Mouse (Mus musculus): Measurements from ENCODE around the gene Olfr392. TPM values are rescaled to one million over a fixed set of nuclear protein-coding genes. Genes with fewer than 3 reads are reported as not detected.

Olfr392 gene
- polyA plus RNA-seq (2016; fragmentation: Nextera tagmentation; extraction: Ambion mirVana) = not detected in 2 replicates

GRCm38 (mm10) chr11:73816949-73817348, at the start of gene Olfr392:
TSS of gene Olfr392 (minus strand) at chr11:73817049.
- Histone ChIP-seq H3K27ac (no peak within 1 kb of the TSS), H3K9ac (no peak within 1 kb of the TSS), H3K4me2 (no peak within 1 kb of the TSS), H3K36me3 (replicated peaks) (no peaks in the 10 kb centered on the region), H3K9me3 (peaks cover 6% of the 10 kb centered on the region; the same call in 1 of the 2 replicates), H3K27me3 (no peaks in the 10 kb centered on the region), H3K4me1 (no peaks in the 10 kb centered on the region), H3K4me3 (replicated peaks) (no peak within 1 kb of the TSS)
- WGBS = 92% methylated on average over 1 of the region's 1 CpGs
- ATAC-seq (ENCODE audit: low FRiP score) = no peak

- H3K9ac ChIP-seq = no peak within 1 kb of the TSS
- H3K9me3 ChIP-seq = peaks cover 13% of the 10 kb centered on the region; the same call in 1 of the 2 replicates
- no peak within 1 kb of the TSS for H3K27ac ChIP-seq
- H3K36me3 ChIP-seq (replicated peaks) = no peaks in the 10 kb centered on the region
- H3K4me2 ChIP-seq = no peak within 1 kb of the TSS
- no peaks in the 10 kb centered on the region for H3K27me3 ChIP-seq
- H3K4me1 ChIP-seq = no peaks in the 10 kb centered on the region
- no peak within 1 kb of the TSS for H3K4me3 ChIP-seq (replicated peaks)
- ATAC-seq (ENCODE audit: low FRiP score) = no peak
These were observed 34.5 kb upstream of the Olfr392 start, which contains the start of gene Olfr393 for GRCm38 (mm10) chr11:73851354-73851753. TSS of gene Olfr393 (minus strand) at chr11:73851454.

- Histone ChIP-seq H3K27me3 (no peaks in the 10 kb centered on the region), H3K4me3 (replicated peaks) (no peak within 1 kb of the TSS), H3K4me1 (no peaks in the 10 kb centered on the region), H3K9me3 (peaks cover 14% of the 10 kb centered on the region; the same call in 1 of the 2 replicates), H3K27ac (no peak within 1 kb of the TSS), H3K36me3 (replicated peaks) (no peaks in the 10 kb centered on the region), H3K4me2 (no peak within 1 kb of the TSS), H3K9ac (no peak within 1 kb of the TSS)
- WGBS = 21% methylated on average over 1 of the region's 1 CpGs
- no peak for ATAC-seq (ENCODE audit: low FRiP score)
These were observed 13.9 kb downstream of the Olfr392 start, which contains the start of gene Olfr391-ps for GRCm38 (mm10) chr11:73802952-73803351. TSS of gene Olfr391-ps (minus strand) at chr11:73803052.

GRCm38 (mm10) chr11:73782664-73783063, 34.2 kb downstream of the Olfr392 start, which contains the start of gene Olfr390:
TSS of gene Olfr390 (plus strand) at chr11:73782964.
- no peak within 1 kb of the TSS for H3K4me2 ChIP-seq
- ATAC-seq (ENCODE audit: low FRiP score) = no peak
- no peak within 1 kb of the TSS for H3K4me3 ChIP-seq (replicated peaks)
- H3K27me3 ChIP-seq = no peaks in the 10 kb centered on the region
- peaks cover 2% of the 10 kb centered on the region; the same call in 1 of the 2 replicates for H3K9me3 ChIP-seq
- H3K9ac ChIP-seq = no peak within 1 kb of the TSS
- H3K27ac ChIP-seq = no peak within 1 kb of the TSS
- 78% methylated on average over 1 of the region's 1 CpGs for WGBS
- H3K4me1 ChIP-seq = no peaks in the 10 kb centered on the region
- no peaks in the 10 kb centered on the region for H3K36me3 ChIP-seq (replicated peaks)

- ATAC-seq (ENCODE audit: low FRiP score) = no peak
- WGBS = 91% methylated on average over 1 of the region's 1 CpGs
These were observed 36.2 kb downstream of the Olfr392 start, which contains the start of gene Olfr389 for GRCm38 (mm10) chr11:73780613-73781012. TSS of gene Olfr389 (minus strand) at chr11:73780713.

More at GRCm38 (mm10) chr11:73780613-73781012, 36.2 kb downstream of the Olfr392 start, which contains the start of gene Olfr389:
- 0 out of 2 replicates have a peak, but pooled peaks cover 2% of the 10 kb centered on the region for H3K9me3 ChIP-seq
- H3K36me3 ChIP-seq (replicated peaks) = no peaks in the 10 kb centered on the region
- H3K9ac ChIP-seq = no peak within 1 kb of the TSS
- H3K27me3 ChIP-seq = no peaks in the 10 kb centered on the region
- H3K4me1 ChIP-seq = no peaks in the 10 kb centered on the region
- no peak within 1 kb of the TSS for H3K27ac ChIP-seq
- no peak within 1 kb of the TSS for H3K4me3 ChIP-seq (replicated peaks)
- H3K4me2 ChIP-seq = no peak within 1 kb of the TSS

Other genes starting within 250 kb of the Olfr392 start
- not detected in 2 replicates for gene Olfr385, start 224.0 kb downstream of the Olfr392 start, polyA plus RNA-seq (2016; fragmentation: Nextera tagmentation; extraction: Ambion mirVana)
- gene Olfr384, start 218.5 kb downstream of the Olfr392 start, polyA plus RNA-seq (2016; fragmentation: Nextera tagmentation; extraction: Ambion mirVana) = not detected in 2 replicates
- gene Zfp735, start 128.3 kb downstream of the Olfr392 start, polyA plus RNA-seq (2016; fragmentation: Nextera tagmentation; extraction: Ambion mirVana) = not detected in 2 replicates
- gene Olfr389, start 36.3 kb downstream of the Olfr392 start, polyA plus RNA-seq (2016; fragmentation: Nextera tagmentation; extraction: Ambion mirVana) = not detected in 2 replicates
- gene Olfr390, start 34.1 kb downstream of the Olfr392 start, polyA plus RNA-seq (2016; fragmentation: Nextera tagmentation; extraction: Ambion mirVana) = not detected in 2 replicates
- not detected in 2 replicates for gene Olfr391-ps, start 14.0 kb downstream of the Olfr392 start, polyA plus RNA-seq (2016; fragmentation: Nextera tagmentation; extraction: Ambion mirVana)
- not detected in 2 replicates for gene Olfr393, start 34.4 kb upstream of the Olfr392 start, polyA plus RNA-seq (2016; fragmentation: Nextera tagmentation; extraction: Ambion mirVana)
- gene Olfr394, start 73.7 kb upstream of the Olfr392 start, polyA plus RNA-seq (2016; fragmentation: Nextera tagmentation; extraction: Ambion mirVana) = not detected in 2 replicates
- gene Olfr395, start 92.2 kb upstream of the Olfr392 start, polyA plus RNA-seq (2016; fragmentation: Nextera tagmentation; extraction: Ambion mirVana) = not detected in 2 replicates
- gene Olfr23, start 119.6 kb upstream of the Olfr392 start, polyA plus RNA-seq (2016; fragmentation: Nextera tagmentation; extraction: Ambion mirVana) = not detected in 2 replicates
- gene Olfr397, start 143.8 kb upstream of the Olfr392 start, polyA plus RNA-seq (2016; fragmentation: Nextera tagmentation; extraction: Ambion mirVana) = not detected in 2 replicates
- not detected in 2 replicates for gene Olfr398, start 173.4 kb upstream of the Olfr392 start, polyA plus RNA-seq (2016; fragmentation: Nextera tagmentation; extraction: Ambion mirVana)
- not detected in 2 replicates for gene Olfr139, start 239.5 kb upstream of the Olfr392 start, polyA plus RNA-seq (2016; fragmentation: Nextera tagmentation; extraction: Ambion mirVana)
- gene Olfr399, start 239.6 kb upstream of the Olfr392 start, polyA plus RNA-seq (2016; fragmentation: Nextera tagmentation; extraction: Ambion mirVana) = not detected in 2 replicates